Mouse (Mus musculus) spleen, adult 2 months (tissue): ENCODE data around the gene Nufip2.

Experiments used
- CTCF ChIP-seq: fragments of 200-500 bp; IDR thresholded peaks from 2 replicates; pipeline ENCODE4 v1.5.1; 2011; ENCODE audit warnings: mild to moderate bottlenecking, inconsistent platforms; ENCODE audit not compliant: insufficient read depth, insufficient read length, insufficient replicate concordance; ENCODE audit errors: extremely low read depth
- POLR2A ChIP-seq: fragments of 200-500 bp; IDR thresholded peaks from 2 replicates; pipeline ENCODE4 v1.6.1; 2011; ENCODE audit warnings: low read depth, low read length, inconsistent platforms

GRCm38 (mm10) chr11:77762783-77763672 is 77.1 kb downstream of the Nufip2 start, which contains the start of gene Myo18a:
- TF ChIP-seq POLR2A (no peak), CTCF (peak; percentile 79)
